Mouse (Mus musculus): ENCODE measurements at regions not wholly inside any gene's neighbourhood (a gene's known extent, or its start where the extent isn't known, plus 50 kb on each side); places are given as distances from the start of the nearest gene placed in this dataset.

- H3K4me3 ChIP-seq = no peak overlapping the region
- 73% methylated on average over 1 of the region's 1 CpGs for WGBS
- H3K36me3 ChIP-seq = no peaks in the 10 kb centered on the region
- H3K9me3 ChIP-seq = no peaks in the 10 kb centered on the region
- no peak for ATAC-seq (ENCODE audit: insufficient number of reproducible peaks, low FRiP score, low TSS enrichment, low read depth)
- H3K4me2 ChIP-seq = no peak overlapping the region
- H3K4me1 ChIP-seq = peaks cover 17% of the 10 kb centered on the region
- H3K27ac ChIP-seq = no peak overlapping the region
- H3K9ac ChIP-seq = no peak overlapping the region
- H3K27me3 ChIP-seq = no peaks in the 10 kb centered on the region
Observed at GRCm38 (mm10) chr16:77418486-77418885, 183.4 kb downstream of the Gm11146 start.

GRCm38 (mm10) chr16:77417791-77418190, 184.1 kb downstream of the Gm11146 start:
- no peaks in the 10 kb centered on the region for H3K27me3 ChIP-seq
- no peak overlapping the region for H3K9ac ChIP-seq
- H3K4me1 ChIP-seq = peaks cover 17% of the 10 kb centered on the region
- H3K4me2 ChIP-seq = peak overlapping the region; percentile 19; the same call in 1 of the 2 replicates
- no peak overlapping the region for H3K4me3 ChIP-seq
- 8% methylated on average over 3 of the region's 3 CpGs for WGBS
- no peaks in the 10 kb centered on the region for H3K9me3 ChIP-seq
- no peak for ATAC-seq (ENCODE audit: insufficient number of reproducible peaks, low FRiP score, low TSS enrichment, low read depth)
- H3K27ac ChIP-seq = no peak overlapping the region
- no peaks in the 10 kb centered on the region for H3K36me3 ChIP-seq

- no peak for ATAC-seq (ENCODE audit: insufficient number of reproducible peaks, low FRiP score, low TSS enrichment, low read depth)
- Histone ChIP-seq H3K4me3 (no peak overlapping the region), H3K36me3 (no peaks in the 10 kb centered on the region), H3K9me3 (no peaks in the 10 kb centered on the region), H3K27me3 (no peaks in the 10 kb centered on the region), H3K4me1 (peaks cover 8% of the 10 kb centered on the region; the same call in 1 of the 2 replicates), H3K9ac (no peak overlapping the region), H3K4me2 (no peak overlapping the region), H3K27ac (no peak overlapping the region)
- WGBS = 14% methylated on average over 1 of the region's 1 CpGs
Observed at GRCm38 (mm10) chr16:77414562-77414961, 187.3 kb downstream of the Gm11146 start.

- Histone ChIP-seq H3K27ac (no peak overlapping the region), H3K4me2 (no peak overlapping the region), H3K4me1 (peaks cover 6% of the 10 kb centered on the region), H3K9me3 (no peaks in the 10 kb centered on the region), H3K36me3 (no peaks in the 10 kb centered on the region), H3K9ac (no peak overlapping the region), H3K4me3 (no peak overlapping the region), H3K27me3 (no peaks in the 10 kb centered on the region)
- 89% methylated on average over 7 of the region's 7 CpGs for WGBS
- no peak for ATAC-seq (ENCODE audit: insufficient number of reproducible peaks, low FRiP score, low TSS enrichment, low read depth)
Observed at GRCm38 (mm10) chr16:77409168-77409567, 192.7 kb downstream of the Gm11146 start.

DNA sequence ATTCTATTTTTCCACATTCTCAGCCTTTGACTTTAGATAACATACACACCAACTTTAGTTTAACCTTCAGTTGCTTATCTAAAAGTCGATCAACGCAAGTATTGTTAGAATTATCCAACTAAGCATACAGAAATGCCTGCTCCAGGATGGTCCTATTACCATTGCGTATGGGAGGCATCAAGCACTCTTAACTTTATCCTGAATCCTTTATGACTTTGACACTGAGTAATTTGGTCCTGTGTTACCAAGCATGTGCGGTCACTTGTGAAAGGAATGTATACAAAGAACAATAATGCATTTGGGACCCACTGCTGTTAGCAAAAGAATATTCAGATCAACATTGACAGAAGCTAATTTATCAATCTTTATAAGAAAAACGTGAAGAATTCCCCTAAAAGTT, 194.9 kb downstream of the Gm11146 start:
- H3K36me3 ChIP-seq = no peaks in the 10 kb centered on the region
- H3K9ac ChIP-seq = no peak overlapping the region
- H3K4me1 ChIP-seq = peaks cover 18% of the 10 kb centered on the region
- no peak for ATAC-seq (ENCODE audit: insufficient number of reproducible peaks, low FRiP score, low TSS enrichment, low read depth)
- H3K27me3 ChIP-seq = no peaks in the 10 kb centered on the region
- H3K4me3 ChIP-seq = no peak overlapping the region
- 84% methylated on average over 5 of the region's 5 CpGs for WGBS
- no peak overlapping the region for H3K27ac ChIP-seq
- H3K4me2 ChIP-seq = no peak overlapping the region
- no peaks in the 10 kb centered on the region for H3K9me3 ChIP-seq

DNA sequence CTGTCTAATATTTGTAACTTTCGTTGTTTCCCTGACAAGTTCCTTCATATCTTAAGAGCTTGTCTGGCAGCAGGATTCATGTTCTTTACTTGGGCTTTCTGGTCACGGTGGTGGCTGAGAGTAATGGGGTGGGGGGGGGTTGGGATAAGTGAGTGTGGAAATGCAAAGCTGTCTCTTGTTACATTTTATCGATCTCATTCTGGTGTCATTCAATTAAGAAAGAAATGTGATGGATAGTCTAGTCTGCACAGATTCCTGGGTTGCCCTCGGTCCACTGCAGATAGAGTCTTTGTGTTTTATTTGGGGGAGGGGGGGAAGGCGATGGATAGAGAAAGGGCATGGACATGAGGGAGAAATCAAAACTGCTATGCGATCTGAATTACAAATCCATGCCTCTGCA, 196.0 kb downstream of the Gm11146 start:
- no peak overlapping the region for H3K27ac ChIP-seq

GRCm38 (mm10) chr16:77405181-77405818, 196.6 kb downstream of the Gm11146 start:
- no peak overlapping the region for H3K9ac ChIP-seq
- peaks cover 27% of the 10 kb centered on the region for H3K4me1 ChIP-seq
- WGBS = 30% methylated on average over 8 of the region's 8 CpGs
- no peak for ATAC-seq (ENCODE audit: insufficient number of reproducible peaks, low FRiP score, low TSS enrichment, low read depth)
- H3K9me3 ChIP-seq = no peaks in the 10 kb centered on the region
- H3K27ac ChIP-seq = no peak overlapping the region
- H3K27me3 ChIP-seq = no peaks in the 10 kb centered on the region
- no peaks in the 10 kb centered on the region for H3K36me3 ChIP-seq
- no peak overlapping the region for H3K4me3 ChIP-seq
- no peak overlapping the region for H3K4me2 ChIP-seq

More for the DNA sequence above, 196.0 kb downstream of the Gm11146 start:
- H3K36me3 ChIP-seq = no peaks in the 10 kb centered on the region
- H3K9ac ChIP-seq = no peak overlapping the region
- H3K4me2 ChIP-seq = no peak overlapping the region
- H3K4me1 ChIP-seq = peaks cover 22% of the 10 kb centered on the region
- H3K4me3 ChIP-seq = no peak overlapping the region
- ATAC-seq (ENCODE audit: insufficient number of reproducible peaks, low FRiP score, low TSS enrichment, low read depth) = no peak
- no peaks in the 10 kb centered on the region for H3K27me3 ChIP-seq
- 58% methylated on average over 6 of the region's 6 CpGs for WGBS
- no peaks in the 10 kb centered on the region for H3K9me3 ChIP-seq

DNA sequence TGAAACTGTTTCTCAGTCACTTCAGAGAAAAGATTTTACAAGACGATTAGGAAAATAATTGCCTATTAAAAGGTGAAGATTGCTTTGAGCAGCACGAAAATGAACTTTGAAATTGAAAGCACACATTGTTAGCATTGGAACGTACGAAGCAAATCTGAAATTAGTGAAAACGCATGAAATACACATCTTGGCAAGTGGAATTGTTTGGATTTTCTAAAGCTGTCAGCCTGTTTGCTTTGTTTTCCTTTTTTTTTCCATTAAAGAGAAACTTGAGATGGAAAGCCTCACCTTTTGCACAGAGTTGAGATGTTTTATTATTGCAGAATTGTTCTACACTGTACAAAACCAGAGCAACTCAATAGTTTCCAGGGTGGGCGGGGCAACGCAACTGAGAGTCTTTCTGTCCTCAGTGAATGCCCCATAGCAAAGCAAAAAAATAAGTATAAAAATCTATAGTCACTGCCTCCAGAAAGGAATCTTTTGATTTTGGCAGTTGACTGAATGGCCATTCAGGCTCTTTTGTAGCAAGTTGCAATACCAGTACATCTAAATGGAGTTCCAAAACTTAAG, 199.1 kb downstream of the Gm11146 start:
- Histone ChIP-seq H3K27me3 (no peaks in the 10 kb centered on the region), H3K27ac (no peak overlapping the region), H3K9ac (no peak overlapping the region), H3K4me1 (peaks cover 34% of the 10 kb centered on the region), H3K9me3 (no peaks in the 10 kb centered on the region), H3K4me2 (no peak overlapping the region), H3K36me3 (no peaks in the 10 kb centered on the region), H3K4me3 (no peak overlapping the region)
- WGBS = 52% methylated on average over 7 of the region's 7 CpGs
- no peak for ATAC-seq (ENCODE audit: insufficient number of reproducible peaks, low FRiP score, low TSS enrichment, low read depth)

GRCm38 (mm10) chr16:77401185-77401943, 200.5 kb downstream of the Gm11146 start:
- Histone ChIP-seq H3K27me3 (no peaks in the 10 kb centered on the region), H3K27ac (no peak overlapping the region), H3K36me3 (no peaks in the 10 kb centered on the region), H3K4me2 (no peak overlapping the region), H3K9me3 (no peaks in the 10 kb centered on the region), H3K4me3 (no peak overlapping the region), H3K9ac (no peak overlapping the region), H3K4me1 (peaks cover 34% of the 10 kb centered on the region)
- WGBS = 70% methylated on average over 4 of the region's 4 CpGs
- ATAC-seq (ENCODE audit: insufficient number of reproducible peaks, low FRiP score, low TSS enrichment, low read depth) = no peak

DNA sequence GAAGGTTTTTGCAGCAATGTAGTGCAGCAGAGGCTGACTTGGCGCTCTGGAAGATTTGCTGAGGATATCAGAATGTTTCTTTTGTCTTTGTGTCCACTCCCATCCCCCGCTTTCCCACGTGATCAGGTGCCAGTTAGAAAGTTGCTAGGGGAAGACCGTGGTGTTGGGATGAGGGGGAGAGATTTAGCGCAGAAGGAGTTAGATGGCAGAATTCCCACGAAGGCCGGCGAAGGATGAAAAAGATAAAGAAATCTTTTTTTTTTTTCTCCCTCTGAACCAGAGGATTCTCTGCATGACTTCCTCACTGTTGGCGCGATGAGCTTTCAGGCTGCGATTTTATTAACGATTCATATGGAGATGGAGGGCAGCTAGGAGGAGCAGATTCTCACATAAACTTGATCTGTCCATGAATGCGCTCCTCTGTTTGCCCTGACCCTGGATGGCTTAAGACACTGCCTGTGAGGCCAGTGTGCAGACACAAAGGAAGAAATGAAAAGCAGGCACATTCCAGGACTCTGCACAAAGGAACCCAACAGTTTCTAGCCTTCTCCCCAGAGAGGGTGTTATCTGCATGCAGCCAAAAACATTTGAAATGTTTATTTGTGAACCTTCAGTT, 201.5 kb downstream of the Gm11146 start:
- H3K4me2 ChIP-seq = peak overlapping the region; percentile 45
- H3K4me1 ChIP-seq = peaks cover 31% of the 10 kb centered on the region
- peak overlapping the region; percentile 22 for H3K4me3 ChIP-seq
- H3K9ac ChIP-seq = no peak overlapping the region
- no peaks in the 10 kb centered on the region for H3K9me3 ChIP-seq
- 7% methylated on average over 13 of the region's 13 CpGs for WGBS
- H3K27ac ChIP-seq = peak overlapping the region; percentile 27; the same call in 1 of the 2 replicates
- ATAC-seq (ENCODE audit: insufficient number of reproducible peaks, low FRiP score, low TSS enrichment, low read depth) = no peak
- H3K36me3 ChIP-seq = no peaks in the 10 kb centered on the region
- no peaks in the 10 kb centered on the region for H3K27me3 ChIP-seq

DNA sequence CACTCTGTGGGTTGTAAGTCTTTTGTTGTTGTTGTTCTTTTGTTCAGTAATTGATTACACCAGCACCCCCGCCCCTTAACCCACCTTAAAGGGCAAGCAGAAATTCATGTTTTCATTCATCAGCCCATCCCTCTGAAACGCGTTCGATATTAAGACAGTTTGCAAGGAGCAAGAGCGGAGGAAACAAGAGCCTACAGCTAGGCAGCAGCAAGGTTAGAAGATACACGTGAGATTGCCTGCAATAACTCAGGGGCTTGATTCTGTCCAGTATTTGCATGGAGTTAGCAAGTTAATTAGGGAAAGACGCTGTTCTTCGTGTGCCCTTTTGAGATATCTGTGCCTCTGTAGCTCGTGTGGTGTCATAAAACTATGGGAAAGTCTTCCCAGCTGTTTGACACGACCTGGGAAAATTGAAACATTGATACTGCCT, 202.0 kb downstream of the Gm11146 start:
- H3K4me3 ChIP-seq = peak overlapping the region; percentile 22
- H3K36me3 ChIP-seq = no peaks in the 10 kb centered on the region
- no peaks in the 10 kb centered on the region for H3K27me3 ChIP-seq
- no peaks in the 10 kb centered on the region for H3K9me3 ChIP-seq
- peak overlapping the region; percentile 27; the same call in 1 of the 2 replicates for H3K27ac ChIP-seq
- no peak for ATAC-seq (ENCODE audit: insufficient number of reproducible peaks, low FRiP score, low TSS enrichment, low read depth)
- peak overlapping the region; percentile 45 for H3K4me2 ChIP-seq
- peaks cover 29% of the 10 kb centered on the region for H3K4me1 ChIP-seq
- 15% methylated on average over 10 of the region's 10 CpGs for WGBS
- no peak overlapping the region for H3K9ac ChIP-seq

Data from limb, embryonic 15.5 days (tissue).